Mouse (Mus musculus) stomach, embryonic 15.5 days (tissue): ENCODE results near the gene Casp9. TPM values are rescaled to one million over a fixed set of nuclear protein-coding genes. Genes with fewer than 3 reads are reported as not detected.

ENCODE experiments used
- ATAC-seq: fragments of 200-750 bp; cut with Nextera tagmentation; 2 replicates; pipeline ENCODE4 v1.8.0; 2017; ENCODE audit warnings: low read depth, moderate number of reproducible peaks, moderate TSS enrichment; ENCODE audit not compliant: insufficient read depth, low FRiP score
- H3K27ac ChIP-seq: fragments of 300-500 bp; sonication (generic); 2 replicates; pipeline ENCODE4 v1.5.1; 2015; ENCODE audit warnings: mild to moderate bottlenecking, inconsistent platforms
- H3K27me3 ChIP-seq: fragments of 300-500 bp; sonication (generic); replicated peaks from 2 replicates; pipeline ENCODE4 v1.6.1; 2015; ENCODE audit warnings: inconsistent platforms
- H3K36me3 ChIP-seq: fragments of 300-500 bp; sonication (generic); 2 replicates; pipeline ENCODE4 v1.6.1; 2015; ENCODE audit warnings: inconsistent platforms
- H3K4me1 ChIP-seq: fragments of 300-500 bp; sonication (generic); 2 replicates; pipeline ENCODE4 v1.6.1; 2015; ENCODE audit warnings: inconsistent platforms
- H3K4me2 ChIP-seq: fragments of 300-500 bp; sonication (generic); 2 replicates; pipeline ENCODE4 v1.6.1; 2015; ENCODE audit warnings: mild to moderate bottlenecking, inconsistent platforms
- H3K4me3 ChIP-seq: fragments of 300-500 bp; sonication (generic); replicated peaks from 2 replicates; pipeline ENCODE4 v1.5.1; 2015; ENCODE audit warnings: inconsistent platforms
- H3K9ac ChIP-seq: fragments of 300-500 bp; sonication (generic); 2 replicates; pipeline ENCODE4 v1.6.1; 2015; ENCODE audit warnings: inconsistent platforms
- H3K9me3 ChIP-seq: fragments of 300-500 bp; sonication (generic); 2 replicates; pipeline ENCODE4 v1.6.1; 2016; ENCODE audit warnings: inconsistent platforms
- WGBS: fragments of 180-500 bp; shearing (Covaris S2); methylation state at CpG from one replicate; pipeline ENCODE4 v1.1.7; 2015; 5-methylcytosine and 5-hydroxymethylcytosine counted together
- polyA plus RNA-seq: library from polyadenylated mRNA; unstranded; fragments of >200 nt; fragmentation: Nextera tagmentation; extraction: Ambion mirVana; gene quantifications from 2 replicates; pipeline ENCODE4 v1.2.1, GENCODE M21; 2015

Gene Casp9
- polyA plus RNA-seq, 1 experiment from 2014 or later: 23.4 TPM

- Histone ChIP-seq H3K36me3 (peaks cover 12% of the 10 kb centered on the region; the same call in 1 of the 2 replicates), H3K4me1 (peaks cover 14% of the 10 kb centered on the region; the same call in 1 of the 2 replicates), H3K9ac (no peak overlapping the region), H3K4me3 (no peak overlapping the region), H3K9me3 (no peaks in the 10 kb centered on the region), H3K4me2 (no peak overlapping the region), H3K27me3 (no peaks in the 10 kb centered on the region), H3K27ac (no peak overlapping the region)
- ATAC-seq: no peak
- WGBS: 94% methylated on average over 5 of the region's 5 CpGs
These were observed 4.1 kb downstream of the Casp9 start for GRCm38 (mm10) chr4:141797545-141797944.

GRCm38 (mm10) chr4:141804105-141804504, 10.7 kb downstream of the Casp9 start:
- 87% methylated on average over 4 of the region's 4 CpGs for WGBS
- no peaks in the 10 kb centered on the region for H3K9me3 ChIP-seq
- peaks cover 36% of the 10 kb centered on the region for H3K36me3 ChIP-seq
- ATAC-seq: no peak
- no peaks in the 10 kb centered on the region for H3K4me1 ChIP-seq
- H3K4me3 ChIP-seq: no peak overlapping the region
- no peak overlapping the region for H3K27ac ChIP-seq
- no peak overlapping the region for H3K4me2 ChIP-seq
- H3K9ac ChIP-seq: no peak overlapping the region
- H3K27me3 ChIP-seq: no peaks in the 10 kb centered on the region

- Histone ChIP-seq H3K36me3 (peaks cover 45% of the 10 kb centered on the region), H3K4me3 (no peak overlapping the region), H3K9ac (no peak overlapping the region), H3K4me2 (no peak overlapping the region), H3K27me3 (no peaks in the 10 kb centered on the region), H3K4me1 (no peaks in the 10 kb centered on the region), H3K9me3 (no peaks in the 10 kb centered on the region), H3K27ac (no peak overlapping the region)
- ATAC-seq: no peak
- 92% methylated on average over 8 of the region's 8 CpGs for WGBS
These were observed 12.5 kb downstream of the Casp9 start for GRCm38 (mm10) chr4:141805886-141806285.

DNA sequence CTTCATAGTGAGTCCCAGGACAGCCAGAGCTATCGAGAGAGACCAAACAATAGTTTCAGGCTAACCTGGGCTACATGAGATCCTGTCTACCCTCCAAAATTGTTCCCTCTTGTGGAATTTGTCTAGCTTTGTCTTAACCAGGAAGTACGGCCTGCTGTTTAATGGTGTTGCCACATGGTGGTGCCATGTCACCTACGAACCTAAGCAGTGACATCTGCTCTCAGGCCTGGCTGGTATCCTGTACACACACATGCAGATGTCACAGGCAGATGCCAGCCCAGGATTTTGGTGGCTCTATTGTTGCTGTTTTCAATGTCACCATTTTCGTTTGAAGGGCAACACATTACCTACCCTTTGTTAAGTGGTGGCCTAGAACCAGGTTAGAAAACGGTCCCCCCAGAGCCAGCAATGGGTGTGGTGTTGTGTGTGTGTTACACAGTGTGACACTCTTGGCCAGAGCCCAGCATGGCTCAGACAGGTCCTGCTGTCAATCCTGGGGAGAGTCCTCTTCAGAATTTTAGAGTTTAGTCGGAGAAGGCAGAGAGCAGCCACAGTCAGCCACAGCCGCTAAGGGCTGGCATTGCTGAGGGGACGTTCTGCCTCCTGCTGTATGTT, 16.5 kb downstream of the Casp9 start:
- H3K36me3 ChIP-seq: peaks cover 51% of the 10 kb centered on the region
- H3K4me2 ChIP-seq: no peak overlapping the region
- 79% methylated on average over 8 of the region's 8 CpGs for WGBS
- no peak overlapping the region for H3K4me3 ChIP-seq
- no peak overlapping the region for H3K9ac ChIP-seq
- no peak for ATAC-seq
- no peaks in the 10 kb centered on the region for H3K4me1 ChIP-seq
- no peaks in the 10 kb centered on the region for H3K27me3 ChIP-seq
- H3K27ac ChIP-seq: no peak overlapping the region
- no peaks in the 10 kb centered on the region for H3K9me3 ChIP-seq

DNA sequence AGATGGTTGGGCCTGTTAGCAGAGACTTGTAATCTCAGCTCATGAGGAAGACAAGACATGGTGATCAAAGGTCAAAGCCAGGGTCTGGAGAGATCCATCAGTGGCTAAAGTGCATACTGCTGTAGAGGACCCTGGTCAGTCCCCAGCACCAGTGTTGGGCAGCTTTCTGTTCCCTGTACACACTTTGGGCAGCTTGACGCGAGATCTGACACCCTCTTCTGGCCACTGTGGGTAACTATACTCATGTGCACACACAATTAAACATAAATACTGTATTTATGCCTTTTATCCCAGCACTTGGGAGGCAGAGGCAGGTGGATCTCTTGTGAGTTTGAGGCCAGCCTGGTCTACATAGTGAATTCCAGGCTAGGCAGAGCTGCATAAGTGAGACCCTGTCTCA, 17.6 kb downstream of the Casp9 start:
- H3K27ac ChIP-seq: no peak overlapping the region
- no peaks in the 10 kb centered on the region for H3K9me3 ChIP-seq
- H3K4me3 ChIP-seq: no peak overlapping the region
- no peak for ATAC-seq
- H3K4me1 ChIP-seq: no peaks in the 10 kb centered on the region
- H3K4me2 ChIP-seq: no peak overlapping the region
- H3K9ac ChIP-seq: no peak overlapping the region
- WGBS: 98% methylated on average over 2 of the region's 2 CpGs
- peaks cover 41% of the 10 kb centered on the region for H3K36me3 ChIP-seq
- H3K27me3 ChIP-seq: no peaks in the 10 kb centered on the region

- no peak overlapping the region for H3K9ac ChIP-seq
- WGBS: 96% methylated on average over 7 of the region's 7 CpGs
- no peak for ATAC-seq
- no peaks in the 10 kb centered on the region for H3K4me1 ChIP-seq
- H3K27ac ChIP-seq: no peak overlapping the region
- H3K27me3 ChIP-seq: no peaks in the 10 kb centered on the region
- no peak overlapping the region for H3K4me3 ChIP-seq
- peaks cover 39% of the 10 kb centered on the region for H3K36me3 ChIP-seq
- no peaks in the 10 kb centered on the region for H3K9me3 ChIP-seq
- H3K4me2 ChIP-seq: no peak overlapping the region
These were observed 18.0 kb downstream of the Casp9 start for GRCm38 (mm10) chr4:141811375-141811774.

GRCm38 (mm10) chr4:141816267-141816666, 22.9 kb downstream of the Casp9 start:
- H3K27ac ChIP-seq: no peak overlapping the region
- H3K27me3 ChIP-seq: no peaks in the 10 kb centered on the region
- 89% methylated on average over 7 of the region's 7 CpGs for WGBS
- H3K4me3 ChIP-seq: no peak overlapping the region
- no peak overlapping the region for H3K4me2 ChIP-seq
- no peaks in the 10 kb centered on the region for H3K9me3 ChIP-seq
- no peak overlapping the region for H3K9ac ChIP-seq
- H3K36me3 ChIP-seq: peaks cover 15% of the 10 kb centered on the region
- H3K4me1 ChIP-seq: 0 out of 2 replicates have a peak, but pooled peaks cover 6% of the 10 kb centered on the region
- ATAC-seq: no peak

DNA sequence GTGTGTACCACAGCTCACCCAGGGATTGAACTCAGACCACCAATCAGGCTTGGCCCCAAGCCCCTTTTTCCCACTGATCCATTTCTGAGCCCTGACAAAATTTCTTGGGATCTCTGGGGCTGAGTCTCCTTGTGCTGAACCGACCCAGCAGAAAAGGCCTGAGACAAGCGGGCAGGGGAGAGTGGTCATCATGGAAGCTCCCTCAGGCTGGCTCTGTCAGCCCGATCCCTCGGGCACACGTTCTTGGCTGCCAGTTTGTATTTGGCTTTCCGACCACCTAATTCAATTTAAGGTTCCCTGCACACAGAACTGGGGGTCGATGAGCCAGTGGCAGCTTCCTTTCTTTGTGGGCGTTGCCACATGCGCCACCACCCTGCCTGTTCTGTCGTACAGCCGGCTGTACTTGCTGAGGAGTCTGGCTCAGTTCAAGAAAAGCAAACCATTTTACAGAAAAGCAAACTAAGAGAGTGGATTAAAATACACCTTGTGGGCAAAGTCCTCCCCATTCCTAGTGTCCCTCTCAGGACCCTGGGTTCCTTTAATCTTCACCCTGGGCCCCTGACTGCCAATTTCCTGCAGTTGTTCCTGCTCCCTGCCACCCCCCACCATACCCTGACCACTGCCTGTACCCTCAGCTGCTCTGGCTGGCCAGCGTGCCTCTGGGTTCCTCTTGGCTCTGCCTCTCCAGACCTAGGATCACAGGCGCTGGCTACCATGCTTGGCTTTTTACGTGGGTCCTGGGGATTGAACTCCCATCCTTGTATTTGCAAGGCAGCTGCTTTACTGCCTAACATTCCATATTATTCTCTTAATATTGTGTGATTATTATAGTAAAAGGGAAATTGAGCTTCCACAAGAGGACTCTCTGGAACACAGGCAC, 23.6 kb downstream of the Casp9 start:
- Histone ChIP-seq H3K4me1 (0 out of 2 replicates have a peak, but pooled peaks cover 6% of the 10 kb centered on the region), H3K4me2 (no peak overlapping the region), H3K27ac (no peak overlapping the region), H3K4me3 (no peak overlapping the region), H3K27me3 (no peaks in the 10 kb centered on the region), H3K9me3 (no peaks in the 10 kb centered on the region), H3K36me3 (peaks cover 7% of the 10 kb centered on the region), H3K9ac (no peak overlapping the region)
- 68% methylated on average over 14 of the region's 14 CpGs for WGBS
- no peak for ATAC-seq

DNA sequence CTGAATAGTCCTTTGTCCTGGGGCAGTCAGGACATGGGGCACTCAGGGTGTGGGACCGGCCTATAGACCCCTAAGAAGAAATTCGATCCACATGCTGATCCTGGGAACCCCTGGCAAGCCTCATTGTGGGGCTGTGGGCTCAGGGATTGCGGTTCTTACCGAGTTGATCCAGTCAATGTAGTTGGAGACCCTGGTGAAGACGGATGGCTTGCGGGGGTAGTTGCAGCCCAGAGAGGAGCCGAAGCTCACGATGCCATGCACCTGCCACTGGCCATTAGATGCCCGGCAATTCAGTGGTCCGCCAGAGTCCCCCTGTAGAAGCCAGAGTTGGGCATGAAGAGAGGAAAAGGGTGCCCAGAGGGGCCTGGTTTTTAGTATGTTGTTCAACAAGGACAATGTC, 24.3 kb downstream of the Casp9 start:
- WGBS: 77% methylated on average over 10 of the region's 10 CpGs
- Histone ChIP-seq H3K36me3 (peaks cover under 1% of the 10 kb centered on the region; the same call in 1 of the 2 replicates), H3K27ac (no peak overlapping the region), H3K9ac (no peak overlapping the region), H3K27me3 (no peaks in the 10 kb centered on the region), H3K9me3 (no peaks in the 10 kb centered on the region), H3K4me2 (no peak overlapping the region), H3K4me3 (no peak overlapping the region), H3K4me1 (0 out of 2 replicates have a peak, but pooled peaks cover 6% of the 10 kb centered on the region)
- ATAC-seq: no peak

DNA sequence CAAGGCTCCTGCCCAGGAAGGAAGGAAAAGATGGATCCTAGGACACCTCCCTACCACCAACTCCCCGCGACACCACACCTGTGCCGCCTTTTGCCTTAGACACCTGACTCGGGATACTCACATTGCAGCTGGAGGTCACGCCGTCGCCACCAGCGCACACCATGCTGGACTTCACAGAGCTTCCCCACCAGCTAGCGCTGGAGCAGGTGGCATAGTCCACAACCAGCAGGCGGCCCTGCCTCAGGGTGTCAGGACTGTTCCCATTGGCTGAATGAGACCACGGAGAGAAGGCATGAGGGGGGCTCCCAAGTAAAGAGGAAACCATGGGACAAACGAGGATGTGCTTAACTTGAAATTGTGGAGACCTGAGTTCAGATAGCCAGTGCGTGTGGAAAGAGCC, 25.4 kb downstream of the Casp9 start:
- Histone ChIP-seq H3K4me1 (0 out of 2 replicates have a peak, but pooled peaks cover 6% of the 10 kb centered on the region), H3K9ac (no peak overlapping the region), H3K27me3 (no peaks in the 10 kb centered on the region), H3K4me3 (no peak overlapping the region), H3K36me3 (no peaks in the 10 kb centered on the region; the same call in 1 of the 2 replicates), H3K27ac (no peak overlapping the region), H3K9me3 (no peaks in the 10 kb centered on the region), H3K4me2 (no peak overlapping the region)
- no peak for ATAC-seq
- WGBS: 85% methylated on average over 13 of the region's 13 CpGs

- ATAC-seq: no peak
- Histone ChIP-seq H3K9ac (no peak overlapping the region), H3K4me2 (no peak overlapping the region), H3K27ac (no peak overlapping the region), H3K27me3 (no peaks in the 10 kb centered on the region), H3K36me3 (no peaks in the 10 kb centered on the region; the same call in 1 of the 2 replicates), H3K4me3 (no peak overlapping the region), H3K4me1 (0 out of 2 replicates have a peak, but pooled peaks cover 6% of the 10 kb centered on the region), H3K9me3 (no peaks in the 10 kb centered on the region)
- WGBS: 94% methylated on average over 7 of the region's 7 CpGs
These were observed 25.9 kb downstream of the Casp9 start for GRCm38 (mm10) chr4:141819316-141819715.

- Histone ChIP-seq H3K4me2 (no peak overlapping the region), H3K4me1 (0 out of 2 replicates have a peak, but pooled peaks cover 6% of the 10 kb centered on the region), H3K4me3 (no peak overlapping the region), H3K9ac (no peak overlapping the region), H3K9me3 (no peaks in the 10 kb centered on the region), H3K27ac (no peak overlapping the region), H3K27me3 (no peaks in the 10 kb centered on the region), H3K36me3 (no peaks in the 10 kb centered on the region)
- no peak for ATAC-seq
- whole genome bisulfite sequencing: 51% methylated on average over 3 of the region's 3 CpGs
These were observed 27.8 kb downstream of the Casp9 start for GRCm38 (mm10) chr4:141821178-141821577.
